Mouse (Mus musculus): ENCODE measurements around the gene Wdr63.

GRCm38 (mm10) chr3:146095066-146095465, 12.9 kb downstream of the Wdr63 start:
- TF ChIP-seq POLR2A (IDR thresholded peaks at IDR 0.05; ENCODE audit: borderline replicate concordance, extremely low read depth, insufficient read depth, insufficient read length, poor library complexity, severe bottlenecking): no peak
- no peak for TF ChIP-seq CTCF (IDR thresholded peaks at IDR 0.05; ENCODE audit: borderline replicate concordance, extremely low read depth, insufficient read depth, insufficient read length)
